Mouse (Mus musculus) urinary bladder, postnatal 36 days (tissue): ENCODE data around the gene Tmsb4x.

Experiments
- DNase-seq, 2 experiments: peaks; one replicate each; pipeline ENCODE4 v3.0.0; 2022; ENCODE audit warnings: low spot score in 2 of 2, mixed read lengths in 1 of 2

Gene Tmsb4x

GRCm38 (mm10) chrX:167208978-167209754, at the start of gene Tmsb4x:
Gene Tmsb4x (minus strand): TSS chrX:167209315.
- DNase-seq = peak; percentile 79 to 85

- DNase-seq = no peak
Measured at GRCm38 (mm10) chrX:167241736-167242135, 32.6 kb upstream of the Tmsb4x start.

- DNase-seq = no peak
Measured at GRCm38 (mm10) chrX:167239293-167239921, 30.3 kb upstream of the Tmsb4x start.

- peak; percentile 64 to 73 for DNase-seq
Measured at GRCm38 (mm10) chrX:167233104-167233687, 24.1 kb upstream of the Tmsb4x start.

GRCm38 (mm10) chrX:167231150-167231549, 22.0 kb upstream of the Tmsb4x start:
- no peak for DNase-seq

- no peak for DNase-seq
Measured at GRCm38 (mm10) chrX:167229819-167230218, 20.7 kb upstream of the Tmsb4x start.

- peak in 1 of 2 experiments; percentile 34 for DNase-seq
Measured at GRCm38 (mm10) chrX:167229206-167229605, 20.1 kb upstream of the Tmsb4x start.

GRCm38 (mm10) chrX:167227756-167228155, 18.6 kb upstream of the Tmsb4x start:
- no peak for DNase-seq

- DNase-seq = no peak
Measured at GRCm38 (mm10) chrX:167227138-167227537, 18.0 kb upstream of the Tmsb4x start.

GRCm38 (mm10) chrX:167226570-167226969, 17.5 kb upstream of the Tmsb4x start:
- DNase-seq = no peak

GRCm38 (mm10) chrX:167212707-167213106, 3.6 kb upstream of the Tmsb4x start:
- peak in 1 of 2 experiments; percentile 41 for DNase-seq

GRCm38 (mm10) chrX:167211871-167212555, 2.9 kb upstream of the Tmsb4x start:
- no peak for DNase-seq

GRCm38 (mm10) chrX:167210319-167210728, 1.2 kb upstream of the Tmsb4x start:
- peak in 1 of 2 experiments; percentile 26 for DNase-seq

- DNase-seq = no peak
Measured at GRCm38 (mm10) chrX:167209828-167210227, 713 bp upstream of the Tmsb4x start.

- DNase-seq = no peak
Measured at GRCm38 (mm10) chrX:167208506-167208820, 652 bp downstream of the Tmsb4x start.

- peak in 1 of 2 experiments; percentile 27 for DNase-seq
Measured at GRCm38 (mm10) chrX:167207741-167208505, 1.2 kb downstream of the Tmsb4x start.

- peak; percentile 43 to 52 for DNase-seq
Measured at GRCm38 (mm10) chrX:167205813-167206520, 3.1 kb downstream of the Tmsb4x start.

- no peak for DNase-seq
Measured at GRCm38 (mm10) chrX:167201365-167201764, 7.8 kb downstream of the Tmsb4x start.

GRCm38 (mm10) chrX:167195228-167195649, 13.9 kb downstream of the Tmsb4x start:
- no peak for DNase-seq

- no peak for DNase-seq
Measured at GRCm38 (mm10) chrX:167186306-167186705, 22.8 kb downstream of the Tmsb4x start.

- DNase-seq = no peak
Measured at GRCm38 (mm10) chrX:167183535-167183934, 25.6 kb downstream of the Tmsb4x start.
